Mouse (Mus musculus) liver, adult 2 months (tissue): Measurements from ENCODE around the gene Tbc1d12.

Experiments
- CTCF ChIP-seq: fragments of 200-500 bp; IDR thresholded peaks from 2 replicates; pipeline ENCODE4 v1.5.1; 2011; ENCODE audit warnings: low read depth, low read length, control low read depth
- POLR2A ChIP-seq: fragments of 200-500 bp; IDR thresholded peaks from 2 replicates; pipeline ENCODE4 v1.6.1; 2011; ENCODE audit warnings: low read length, control low read depth; ENCODE audit not compliant: insufficient read depth; ENCODE audit errors: extremely low read depth

GRCm38 (mm10) chr19:38928481-38929158 lies 92.2 kb downstream of the Tbc1d12 start:
- no peak for TF ChIP-seq CTCF
- TF ChIP-seq POLR2A = no peak
